Mouse (Mus musculus): ENCODE results near the gene Dlg5. TPM values are rescaled to one million over a fixed set of nuclear protein-coding genes. Genes with fewer than 3 reads are reported as not detected.

The Dlg5 gene
- polyA plus RNA-seq, 1 experiment: 14.5 TPM

- no peak for DNase-seq (ENCODE audit: low read depth, low spot score)
- WGBS: 94% methylated on average over 2 of the region's 2 CpGs
Measured at GRCm38 (mm10) chr14:24200771-24201170, 44.9 kb downstream of the Dlg5 start.

- DNase-seq (ENCODE audit: low read depth, low spot score): no peak
- 80% methylated on average over 6 of the region's 6 CpGs for WGBS
Measured at GRCm38 (mm10) chr14:24199732-24200131, 46.0 kb downstream of the Dlg5 start.

GRCm38 (mm10) chr14:24197865-24198264, 47.9 kb downstream of the Dlg5 start:
- WGBS: 78% methylated on average over 5 of the region's 5 CpGs
- DNase-seq (ENCODE audit: low read depth, low spot score): no peak

GRCm38 (mm10) chr14:24196947-24197346, 48.8 kb downstream of the Dlg5 start:
- WGBS: 76% methylated on average over 6 of the region's 6 CpGs
- no peak for DNase-seq (ENCODE audit: low read depth, low spot score)

GRCm38 (mm10) chr14:24190131-24190530, 55.6 kb downstream of the Dlg5 start:
- no peak for DNase-seq (ENCODE audit: low read depth, low spot score)
- WGBS: 92% methylated on average over 13 of the region's 13 CpGs

- WGBS: 71% methylated on average over 7 of the region's 7 CpGs
- no peak for DNase-seq (ENCODE audit: low read depth, low spot score)
Measured at GRCm38 (mm10) chr14:24189598-24189997, 56.1 kb downstream of the Dlg5 start.

- no peak for DNase-seq (ENCODE audit: low read depth, low spot score)
- 56% methylated on average over 4 of the region's 4 CpGs for WGBS
Measured at GRCm38 (mm10) chr14:24185514-24185913, 60.2 kb downstream of the Dlg5 start.

GRCm38 (mm10) chr14:24182955-24183354, 62.8 kb downstream of the Dlg5 start:
- no peak for DNase-seq (ENCODE audit: low read depth, low spot score)
- WGBS: 85% methylated on average over 3 of the region's 3 CpGs

- WGBS: 27% methylated on average over 10 of the region's 10 CpGs
- peak; percentile 40 for DNase-seq (ENCODE audit: low read depth, low spot score)
Measured at GRCm38 (mm10) chr14:24181811-24182506, 63.8 kb downstream of the Dlg5 start.

- 79% methylated on average over 6 of the region's 6 CpGs for WGBS
Measured at GRCm38 (mm10) chr14:24179466-24179991, 66.2 kb downstream of the Dlg5 start.

GRCm38 (mm10) chr14:24176609-24177008, 69.1 kb downstream of the Dlg5 start:
- WGBS: 90% methylated on average over 10 of the region's 10 CpGs
- no peak for DNase-seq (ENCODE audit: low read depth, low spot score)

More at GRCm38 (mm10) chr14:24179466-24179991, 66.2 kb downstream of the Dlg5 start:
- no peak for DNase-seq (ENCODE audit: low read depth, low spot score)

- WGBS: 90% methylated on average over 6 of the region's 6 CpGs
Measured at GRCm38 (mm10) chr14:24173326-24173725, 72.4 kb downstream of the Dlg5 start.

GRCm38 (mm10) chr14:24171639-24172311, 73.9 kb downstream of the Dlg5 start:
- DNase-seq (ENCODE audit: low read depth, low spot score): no peak
- 75% methylated on average over 13 of the region's 13 CpGs for WGBS

More at GRCm38 (mm10) chr14:24173326-24173725, 72.4 kb downstream of the Dlg5 start:
- no peak for DNase-seq (ENCODE audit: low read depth, low spot score)

- DNase-seq (ENCODE audit: low read depth, low spot score): no peak
- WGBS: 97% methylated on average over 8 of the region's 8 CpGs
Measured at GRCm38 (mm10) chr14:24166046-24166445, 79.7 kb downstream of the Dlg5 start.

GRCm38 (mm10) chr14:24164721-24165367, 80.9 kb downstream of the Dlg5 start:
- DNase-seq (ENCODE audit: low read depth, low spot score): no peak
- WGBS: 50% methylated on average over 8 of the region's 8 CpGs

- DNase-seq (ENCODE audit: low read depth, low spot score): no peak
- WGBS: 95% methylated on average over 10 of the region's 10 CpGs
Measured at GRCm38 (mm10) chr14:24162856-24163255, 82.9 kb downstream of the Dlg5 start.

GRCm38 (mm10) chr14:24148892-24149291, 96.8 kb downstream of the Dlg5 start:
- 75% methylated on average over 2 of the region's 2 CpGs for WGBS
- DNase-seq (ENCODE audit: low read depth, low spot score): no peak

- whole genome bisulfite sequencing: 94% methylated on average over 3 of the region's 3 CpGs
- no peak for DNase-seq (ENCODE audit: low read depth, low spot score)
Measured at GRCm38 (mm10) chr14:24144821-24145220, 100.9 kb downstream of the Dlg5 start.

GRCm38 (mm10) chr14:24144421-24144820, 101.3 kb downstream of the Dlg5 start:
- 66% methylated on average over 8 of the region's 8 CpGs for WGBS

GRCm38 (mm10) chr14:24142926-24143430, 102.7 kb downstream of the Dlg5 start:
- no peak for DNase-seq (ENCODE audit: low read depth, low spot score)
- WGBS: 87% methylated on average over 3 of the region's 3 CpGs

More at GRCm38 (mm10) chr14:24144421-24144820, 101.3 kb downstream of the Dlg5 start:
- no peak for DNase-seq (ENCODE audit: low read depth, low spot score)

Measured in large intestine, adult 2 months (tissue).